Mouse (Mus musculus) cerebellum, adult 11-12 months (tissue): ENCODE results near the gene Hist2h3b.
"Not testable (repeated sequence)": the region's sequence is repeated elsewhere in the genome, so short reads cannot be mapped to it uniquely, and the experiment has no call there.

Experiments used
- DNase-seq: peaks from one replicate; pipeline ENCODE4 v3.0.0; 2022

Gene Hist2h3b

GRCm38 (mm10) chr3:96263558-96264403 lies 4.7 kb upstream of the Hist2h3b start:
- DNase-seq, result peak; percentile 58

- peak; percentile 32 for DNase-seq
Observed at GRCm38 (mm10) chr3:96264404-96264949, 4.0 kb upstream of the Hist2h3b start.

DNA sequence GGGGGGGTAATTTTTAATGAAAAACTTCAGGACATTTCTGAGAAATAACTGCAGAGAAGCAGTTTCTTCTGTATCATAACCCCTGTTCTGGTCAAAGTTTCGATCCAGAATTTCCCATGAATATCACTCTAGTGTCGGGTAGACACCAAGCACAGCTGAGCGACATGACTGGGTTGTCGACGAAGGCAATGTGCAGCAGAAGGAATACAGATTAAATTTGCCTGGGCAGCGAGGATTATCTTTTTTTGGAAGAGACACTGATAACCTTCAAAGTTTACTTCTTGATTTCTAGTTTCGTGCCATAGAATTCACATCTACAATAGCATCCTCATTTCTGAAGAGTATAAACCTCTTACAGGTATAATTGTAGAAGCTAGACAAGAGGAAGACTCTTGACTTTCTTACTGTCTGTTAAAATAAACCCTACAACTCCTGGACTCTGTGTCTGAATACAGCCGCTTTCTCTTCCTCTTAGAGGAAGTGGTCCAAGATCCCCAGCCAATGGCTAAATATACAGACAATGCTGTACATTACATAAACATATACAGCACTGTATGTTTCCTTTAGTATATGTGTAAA lies 2.2 kb upstream of the Hist2h3b start:
- no peak for DNase-seq

- DNase-seq, result no peak
Observed at GRCm38 (mm10) chr3:96267541-96267940, 913 bp upstream of the Hist2h3b start.

DNA sequence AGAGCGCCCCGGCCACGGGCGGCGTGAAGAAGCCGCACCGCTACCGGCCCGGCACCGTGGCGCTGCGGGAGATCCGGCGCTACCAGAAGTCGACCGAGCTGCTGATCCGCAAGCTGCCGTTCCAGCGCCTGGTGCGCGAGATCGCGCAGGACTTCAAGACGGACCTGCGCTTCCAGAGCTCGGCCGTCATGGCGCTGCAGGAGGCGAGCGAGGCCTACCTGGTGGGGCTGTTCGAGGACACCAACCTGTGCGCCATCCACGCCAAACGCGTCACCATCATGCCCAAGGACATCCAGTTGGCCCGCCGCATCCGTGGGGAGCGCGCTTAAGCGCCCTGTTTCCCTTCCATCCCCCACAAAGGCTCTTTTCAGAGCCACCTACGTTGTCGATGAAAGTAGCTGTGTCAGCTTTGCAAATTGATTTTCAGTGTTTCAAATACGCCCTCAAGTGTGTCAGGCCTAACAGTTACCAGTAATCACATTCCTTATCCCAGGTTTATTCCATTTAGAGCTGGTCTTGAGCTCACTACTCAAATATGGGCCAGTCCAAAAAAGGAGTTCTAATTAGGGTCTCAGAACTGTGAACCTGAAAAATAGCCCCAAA lies 423 bp downstream of the Hist2h3b start:
- DNase-seq, result peak; percentile 68

DNA sequence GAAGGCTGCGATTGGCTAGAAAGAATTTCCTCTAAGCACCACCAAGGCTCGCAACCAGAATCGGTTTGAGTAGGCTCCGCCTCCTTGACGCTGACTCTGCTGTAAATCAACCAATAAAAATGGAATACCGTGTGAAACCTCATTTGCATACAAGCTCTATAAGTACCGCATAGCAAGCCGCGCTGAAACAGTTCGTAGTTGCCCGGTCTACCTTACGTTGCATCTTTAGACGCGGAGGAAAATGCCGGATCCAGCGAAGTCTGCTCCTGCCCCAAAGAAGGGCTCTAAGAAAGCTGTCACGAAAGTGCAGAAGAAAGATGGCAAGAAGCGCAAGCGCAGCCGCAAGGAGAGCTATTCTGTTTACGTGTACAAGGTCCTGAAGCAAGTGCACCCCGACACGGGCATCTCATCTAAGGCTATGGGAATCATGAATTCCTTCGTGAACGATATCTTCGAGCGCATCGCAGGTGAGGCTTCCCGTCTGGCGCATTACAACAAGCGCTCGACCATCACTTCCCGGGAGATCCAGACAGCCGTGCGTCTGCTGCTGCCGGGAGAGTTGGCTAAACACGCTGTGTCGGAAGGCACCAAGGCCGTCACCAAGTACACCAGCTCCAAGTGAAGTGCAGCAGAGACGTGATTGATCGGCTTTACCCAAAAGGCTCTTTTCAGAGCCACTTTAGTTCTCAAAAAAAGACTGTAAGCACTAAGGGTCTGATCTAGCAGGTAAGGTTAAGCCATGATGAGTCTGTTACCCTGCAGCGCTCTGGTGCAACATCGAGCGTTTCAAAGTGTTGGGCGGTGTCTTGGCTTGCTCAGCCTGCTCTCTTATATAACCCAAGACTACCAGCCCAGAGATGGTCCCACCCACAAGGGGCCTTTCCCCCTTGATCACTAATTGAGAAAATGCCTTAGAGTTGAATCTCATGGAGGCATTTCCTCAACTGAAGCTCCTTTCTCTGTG lies 1.3 kb downstream of the Hist2h3b start, which contains the start of gene Hist2h2bb:
TSS of gene Hist2h2bb (plus strand) at position 242 of the 964 bp plus-strand sequence.
- DNase-seq, result peak; percentile 96

- DNase-seq, result no peak
Observed at GRCm38 (mm10) chr3:96273591-96274465, 5.4 kb downstream of the Hist2h3b start.

GRCm38 (mm10) chr3:96277428-96277799 lies 9.0 kb downstream of the Hist2h3b start:
- no peak for DNase-seq

DNA sequence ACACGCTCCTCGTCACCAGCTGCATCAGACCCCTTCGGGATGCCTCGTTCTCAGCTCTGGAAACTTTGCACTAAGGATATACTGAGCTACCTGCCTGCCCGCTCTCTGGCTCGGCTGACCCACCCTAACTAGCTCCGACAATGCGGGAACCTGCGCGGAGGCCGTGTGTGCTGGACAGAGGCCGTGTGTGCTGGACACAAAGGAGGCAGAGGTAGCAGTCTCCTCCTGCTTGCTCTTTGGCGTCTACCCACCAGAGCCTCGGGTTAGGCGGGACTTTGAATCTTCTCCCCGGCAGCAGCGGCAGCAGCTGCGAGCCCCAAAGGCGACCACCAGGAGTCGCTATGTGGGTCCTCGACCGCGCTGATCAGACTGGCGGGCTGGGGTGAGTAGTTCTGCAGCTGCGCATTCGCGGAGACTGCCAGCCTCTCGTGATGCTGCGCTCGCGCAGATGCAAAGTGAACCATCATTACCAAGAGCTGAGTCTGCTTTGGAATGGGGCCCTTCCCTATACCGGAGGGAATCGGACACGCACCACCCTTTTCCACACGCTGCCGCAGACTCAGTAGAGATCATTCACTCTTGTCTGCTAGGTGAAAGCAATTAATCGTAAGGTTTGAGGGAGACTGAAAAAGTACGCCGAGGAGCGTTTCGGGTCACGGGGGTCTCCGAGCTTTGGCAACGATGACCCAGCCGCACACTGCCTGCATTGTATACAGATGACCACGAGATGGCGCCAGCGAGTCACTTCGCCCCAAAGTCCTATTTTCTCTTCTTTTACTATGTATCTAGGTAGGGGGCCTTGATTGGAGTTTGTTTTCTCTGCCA lies 9.6 kb downstream of the Hist2h3b start:
- peak; percentile 91 for DNase-seq

GRCm38 (mm10) chr3:96280660-96281059 lies 12.2 kb downstream of the Hist2h3b start:
- no peak for DNase-seq

GRCm38 (mm10) chr3:96284457-96284856 lies 16.0 kb downstream of the Hist2h3b start:
- DNase-seq, result no peak

GRCm38 (mm10) chr3:96287334-96287733 lies 18.9 kb downstream of the Hist2h3b start:
- not testable (repeated sequence) for DNase-seq

DNA sequence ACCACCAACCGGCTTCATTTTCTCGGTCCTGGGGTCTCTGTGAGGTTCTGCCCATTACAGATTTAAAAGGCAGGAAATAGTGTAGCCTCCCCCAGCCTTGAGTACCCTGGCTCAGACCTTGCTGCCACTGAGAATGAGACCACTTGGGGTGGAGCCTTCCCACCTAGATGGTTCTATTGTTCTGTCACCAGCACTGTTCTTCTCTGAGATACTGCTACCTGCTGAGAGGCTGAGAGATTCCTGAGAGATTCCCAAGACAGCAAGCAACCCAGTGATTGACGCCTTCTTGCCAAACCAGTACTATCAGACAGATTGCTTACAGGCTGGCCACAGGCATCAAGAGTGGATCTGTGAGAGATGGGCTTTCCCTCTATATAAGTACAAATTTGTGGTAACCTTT lies 20.7 kb downstream of the Hist2h3b start:
- no peak for DNase-seq

GRCm38 (mm10) chr3:96290727-96291126 lies 22.3 kb downstream of the Hist2h3b start:
- DNase-seq, result not testable (repeated sequence)

GRCm38 (mm10) chr3:96292641-96293040 lies 24.2 kb downstream of the Hist2h3b start:
- DNase-seq, result no peak

GRCm38 (mm10) chr3:96293368-96293767 lies 24.9 kb downstream of the Hist2h3b start:
- no peak for DNase-seq

GRCm38 (mm10) chr3:96293787-96294186 lies 25.3 kb downstream of the Hist2h3b start, which contains the start of gene Fcgr1:
Gene Fcgr1 (minus strand): TSS chr3:96293969.
- no peak for DNase-seq

DNA sequence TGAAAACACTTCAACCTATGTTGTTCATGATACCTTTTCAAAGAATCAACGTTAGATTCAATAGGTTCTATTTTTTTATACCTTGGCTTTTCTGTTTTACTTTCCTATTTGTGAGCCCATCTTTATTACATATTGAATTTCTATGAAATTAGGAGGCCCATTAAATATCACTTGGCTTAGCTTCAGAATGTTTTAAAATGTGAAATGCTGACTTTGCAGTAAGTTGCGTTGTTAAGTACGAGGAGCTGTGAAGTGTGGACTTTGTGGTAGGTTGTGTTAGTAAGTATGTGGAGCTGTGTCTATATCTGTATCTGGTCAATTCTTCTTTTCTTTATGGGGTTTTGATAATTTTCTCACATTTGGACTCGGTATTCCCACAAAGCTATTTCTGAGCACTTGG lies 29.9 kb downstream of the Hist2h3b start:
- no peak for DNase-seq

DNA sequence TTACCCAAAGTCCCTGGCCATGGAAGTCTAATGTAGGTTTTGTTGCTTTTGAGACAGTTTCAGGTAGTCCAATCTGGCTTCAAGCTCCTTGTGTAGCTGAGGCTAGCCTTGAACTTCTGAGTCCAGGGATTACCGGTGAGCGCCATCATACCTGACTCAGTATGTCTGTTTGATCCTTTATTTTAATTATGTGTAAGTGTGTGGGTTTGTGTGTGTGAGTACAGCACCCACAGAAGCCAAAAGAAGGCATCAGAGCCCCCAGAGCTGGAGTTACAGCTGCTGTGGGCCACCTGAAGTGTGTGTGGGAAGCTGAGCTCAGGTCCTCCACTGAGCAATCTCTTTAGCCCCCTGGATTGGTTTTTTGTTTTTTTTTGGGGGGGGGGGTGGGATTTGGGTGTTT lies 31.1 kb downstream of the Hist2h3b start:
- DNase-seq, result no peak
